Mouse (Mus musculus) CH12.LX (cell line): ENCODE results near the gene Ccdc142.

ENCODE experiments used
- BHLHE40 ChIP-seq: IDR thresholded peaks from 2 replicates; pipeline ENCODE4 v1.6.1; 2011; ENCODE audit warnings: mild to moderate bottlenecking, low read depth, low read length, improper control_type of control experiment
- CHD1 ChIP-seq: IDR thresholded peaks from 2 replicates; pipeline ENCODE4 v1.6.1; 2012; ENCODE audit warnings: low read depth, low read length, improper control_type of control experiment, inconsistent platforms
- CTCF ChIP-seq, 2 experiments: IDR thresholded peaks in 1 of 2; conservative IDR thresholded peaks in 1 of 2; 2 replicates each; pipeline ENCODE4 v1.5.1; 2011 to 2012; ENCODE audit warnings: low read depth in 2 of 2, low read length in 2 of 2, improper control_type of control experiment in 1 of 2, inconsistent platforms in 1 of 2, mild to moderate bottlenecking in 1 of 2, moderate library complexity in 1 of 2
- E2F4 ChIP-seq: IDR thresholded peaks from 2 replicates; pipeline ENCODE4 v1.6.1; 2011; ENCODE audit warnings: low read depth, low read length, improper control_type of control experiment; ENCODE audit not compliant: insufficient replicate concordance
- ELF1 ChIP-seq: IDR thresholded peaks from 2 replicates; pipeline ENCODE4 v1.6.1; 2014; ENCODE audit warnings: low read depth, mild to moderate bottlenecking, inconsistent platforms, low read length, improper control_type of control experiment
- JUND ChIP-seq: conservative IDR thresholded peaks from 2 replicates; pipeline ENCODE4 v1.6.1; 2011; ENCODE audit warnings: low read depth, low read length, improper control_type of control experiment
- KAT2A ChIP-seq: IDR thresholded peaks from 2 replicates; pipeline ENCODE4 v1.6.1; 2012; ENCODE audit warnings: low read length, improper control_type of control experiment, inconsistent platforms; ENCODE audit not compliant: insufficient replicate concordance
- MXI1 ChIP-seq: IDR thresholded peaks from 2 replicates; pipeline ENCODE4 v1.6.1; 2011; ENCODE audit warnings: mild to moderate bottlenecking, low read depth, low read length, improper control_type of control experiment
- NELFE ChIP-seq: IDR thresholded peaks from 2 replicates; pipeline ENCODE4 v1.6.1; 2011; ENCODE audit warnings: low read depth, low read length, improper control_type of control experiment
- PAX5 ChIP-seq: IDR thresholded peaks from 2 replicates; pipeline ENCODE4 v1.6.1; 2012; ENCODE audit warnings: low read length, inconsistent platforms, mixed read lengths
- POLR2A ChIP-seq: IDR thresholded peaks from 2 replicates; pipeline ENCODE4 v1.6.1; 2011; ENCODE audit warnings: low read depth, mild to moderate bottlenecking, improper control_type of control experiment, low read length
- USF1 ChIP-seq: IDR thresholded peaks from 2 replicates; pipeline ENCODE4 v1.6.1; 2014; ENCODE audit warnings: low read depth, mild to moderate bottlenecking, inconsistent platforms, low read length, improper control_type of control experiment
- ZC3H11A ChIP-seq: IDR thresholded peaks from 2 replicates; pipeline ENCODE4 v1.6.1; 2012; ENCODE audit warnings: low read depth, mild to moderate bottlenecking, inconsistent platforms, low read length, improper control_type of control experiment

GRCm38 (mm10) chr6:83134226-83134625 is 32.8 kb downstream of the Ccdc142 start:
- no peak for TF ChIP-seq CTCF (conservative IDR thresholded peaks at IDR 0.05 in 1 of 2, IDR thresholded peaks at IDR 0.05 in 1 of 2; ENCODE audit: low read depth in 2 of 2, low read length in 2 of 2)
- TF ChIP-seq E2F4: no peak
- TF ChIP-seq POLR2A: no peak
- no peak for TF ChIP-seq KAT2A
- TF ChIP-seq USF1: no peak
- TF ChIP-seq NELFE: no peak
- TF ChIP-seq ELF1: no peak
- no peak for TF ChIP-seq PAX5
- no peak for TF ChIP-seq JUND
- no peak for TF ChIP-seq BHLHE40
- no peak for TF ChIP-seq ZC3H11A
- TF ChIP-seq MXI1: no peak
- no peak for TF ChIP-seq CHD1
